Mouse (Mus musculus) forebrain, embryonic 10.5 days (tissue): Measurements from ENCODE around the gene Coq4. TPM values are rescaled to one million over a fixed set of nuclear protein-coding genes. Genes with fewer than 3 reads are reported as not detected.

ENCODE experiments used
- DNase-seq: peaks from one replicate; pipeline ENCODE4 v3.0.0-alpha.2; 2017; ENCODE audit warnings: low spot score; ENCODE audit errors: extremely low spot score
- H3K27ac ChIP-seq: fragments of 300-500 bp; sonication (generic); 2 replicates; pipeline ENCODE4 v1.5.1; 2016; ENCODE audit warnings: mild to moderate bottlenecking
- H3K27me3 ChIP-seq: fragments of 300-500 bp; sonication (generic); 2 replicates; pipeline ENCODE4 v1.6.1; 2016; ENCODE audit warnings: mild to moderate bottlenecking; ENCODE audit not compliant: poor library complexity, severe bottlenecking
- H3K36me3 ChIP-seq: fragments of 300-500 bp; sonication (generic); replicated peaks from 2 replicates; pipeline ENCODE4 v1.6.1; 2016; ENCODE audit warnings: mild to moderate bottlenecking, moderate library complexity
- H3K4me1 ChIP-seq: fragments of 300-500 bp; sonication (generic); 2 replicates; pipeline ENCODE4 v1.6.1; 2016
- H3K4me3 ChIP-seq: fragments of 300-500 bp; sonication (generic); 2 replicates; pipeline ENCODE4 v1.5.1; 2016; ENCODE audit warnings: mild to moderate bottlenecking, moderate library complexity
- H3K9me3 ChIP-seq: fragments of 300-500 bp; sonication (generic); 2 replicates; pipeline ENCODE4 v1.6.1; 2016; ENCODE audit warnings: mild to moderate bottlenecking, moderate library complexity
- WGBS: fragments of 180-500 bp; shearing (Covaris S2); methylation state at CpG from one replicate; pipeline ENCODE4 v1.1.7; 2016; 5-methylcytosine and 5-hydroxymethylcytosine counted together
- polyA plus RNA-seq: library from polyadenylated mRNA; unstranded; fragments of >200 nt; fragmentation: Nextera tagmentation; extraction: Ambion mirVana; gene quantifications from 2 replicates; pipeline ENCODE4 v1.2.1, GENCODE M21; 2016

Gene Coq4
- 44.4 and 47.5 TPM in 2 replicates for polyA plus RNA-seq

DNA sequence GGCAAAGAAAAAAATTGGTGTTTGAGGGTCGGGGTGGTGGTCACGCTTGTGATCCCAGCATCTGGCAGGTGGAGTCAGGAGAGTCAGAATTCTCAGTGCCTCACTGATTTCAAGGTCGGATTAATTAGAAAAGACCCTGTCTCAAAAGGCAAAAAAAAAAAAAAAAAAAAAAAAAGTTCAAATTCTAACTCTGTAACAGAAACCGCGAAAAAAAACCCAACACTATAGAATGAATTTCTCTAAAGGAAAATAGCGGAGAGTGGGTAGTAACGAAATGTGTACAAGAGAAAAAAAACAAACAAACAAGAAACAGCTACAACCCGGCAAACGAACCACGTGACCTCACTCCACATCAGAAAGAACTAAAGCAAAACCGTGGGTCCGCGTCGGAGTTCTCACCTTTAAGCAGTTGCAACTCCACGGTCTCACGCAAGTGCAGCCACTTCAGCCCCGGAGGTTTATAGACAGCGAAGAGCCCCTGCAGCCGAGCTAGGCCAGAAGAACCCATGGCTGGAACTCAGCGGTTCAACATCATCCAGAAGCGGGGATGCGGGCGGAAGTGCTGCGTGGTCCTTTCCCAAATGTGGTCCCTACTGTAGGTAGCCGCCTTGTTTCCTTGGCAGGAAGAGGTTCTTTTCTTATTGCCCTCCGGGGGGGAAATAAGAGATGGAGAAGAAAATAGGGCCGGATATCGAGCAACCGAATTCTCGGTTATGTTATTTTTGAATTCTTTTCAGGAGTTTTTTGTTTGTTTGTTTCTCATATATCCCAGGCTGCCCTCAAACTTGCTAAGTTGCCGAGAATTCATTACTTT is at the start of gene Coq4:
Gene Coq4, plus strand, starts transcription at position 390 of the 814 bp plus-strand sequence.
- peak within 1 kb of the TSS; percentile 88 for H3K4me3 ChIP-seq
- DNase-seq, result peak; percentile 88
- H3K9me3 ChIP-seq, result peaks cover 1% of the 10 kb centered on the region; the same call in 1 of the 2 replicates
- peaks cover 69% of the 10 kb centered on the region for H3K36me3 ChIP-seq
- H3K27me3 ChIP-seq, result no peaks in the 10 kb centered on the region
- H3K27ac ChIP-seq, result peak within 1 kb of the TSS; percentile 88
- WGBS, result 2% methylated on average over 31 of the region's 31 CpGs
- H3K4me1 ChIP-seq, result peaks cover 20% of the 10 kb centered on the region

DNA sequence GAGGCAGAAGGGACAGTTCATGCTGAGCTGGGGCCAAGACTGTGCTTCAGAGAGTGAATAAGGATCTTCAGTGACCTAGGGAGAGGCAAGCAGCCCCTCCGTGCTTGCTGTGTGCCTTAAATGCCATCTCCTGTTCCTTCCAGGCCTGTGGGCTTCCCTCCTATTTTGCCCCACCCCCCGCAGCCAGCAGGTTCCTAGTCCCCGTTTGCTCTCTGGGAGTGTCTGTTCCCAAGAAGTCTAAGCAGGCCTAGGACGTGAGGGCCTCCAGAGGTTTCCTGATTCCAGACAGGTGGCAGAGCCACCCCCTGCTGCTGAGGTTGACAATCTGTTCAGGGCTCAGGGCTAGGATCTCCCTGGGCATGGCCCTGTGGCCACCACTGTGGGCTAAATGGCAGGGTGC is 48.5 kb upstream of the Coq4 start:
- 69% methylated on average over 4 of the region's 4 CpGs for WGBS
- no peak overlapping the region for H3K4me3 ChIP-seq
- no peaks in the 10 kb centered on the region for H3K9me3 ChIP-seq
- no peaks in the 10 kb centered on the region for H3K27me3 ChIP-seq
- no peak for DNase-seq
- peaks cover 69% of the 10 kb centered on the region for H3K36me3 ChIP-seq
- H3K4me1 ChIP-seq, result no peaks in the 10 kb centered on the region
- no peak overlapping the region for H3K27ac ChIP-seq

DNA sequence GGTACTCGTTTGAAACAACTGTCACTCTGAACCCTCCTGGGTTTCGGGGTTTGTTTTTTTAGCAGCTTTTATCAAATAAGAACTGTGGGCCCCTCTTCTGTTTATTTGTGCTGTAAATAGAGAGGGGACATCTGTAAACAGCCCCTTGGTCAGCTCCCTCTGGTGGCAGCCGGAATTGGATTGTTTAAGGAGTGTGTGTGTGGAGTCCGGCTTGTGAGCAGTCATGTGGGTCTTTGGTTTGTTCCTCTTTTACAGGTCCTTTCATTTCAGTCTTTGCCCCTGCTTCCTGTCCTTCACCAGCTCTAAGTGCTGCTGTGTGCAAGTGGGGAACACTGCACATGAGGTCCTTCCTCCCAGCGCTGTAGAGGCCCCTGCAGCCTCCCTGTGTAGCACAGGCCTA is 47.9 kb upstream of the Coq4 start:
- Histone ChIP-seq H3K36me3 (peaks cover 63% of the 10 kb centered on the region), H3K27ac (no peak overlapping the region)
- no peak for DNase-seq

DNA sequence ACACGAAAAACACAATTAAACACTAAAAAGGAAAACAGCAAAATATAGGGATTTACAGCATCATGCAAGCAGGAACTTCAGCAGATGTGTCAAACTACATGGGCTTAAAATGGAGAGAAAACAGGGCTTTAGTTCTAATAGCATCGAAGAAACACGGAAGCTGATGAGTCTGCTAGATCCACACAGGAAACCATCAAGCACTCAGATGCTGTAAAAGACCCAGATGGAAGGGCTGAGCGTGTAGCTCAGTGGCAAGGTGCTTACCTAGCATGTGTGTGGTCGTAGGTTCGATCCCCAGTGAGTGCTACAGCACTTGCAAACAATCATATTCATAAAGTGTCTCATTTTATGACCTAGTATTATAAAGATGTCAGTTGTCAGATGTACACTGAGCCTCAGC is 46.1 kb upstream of the Coq4 start:
- 93% methylated on average over 6 of the region's 6 CpGs for WGBS
- Histone ChIP-seq H3K4me3 (no peak overlapping the region), H3K27ac (no peak overlapping the region), H3K36me3 (peaks cover 45% of the 10 kb centered on the region), H3K9me3 (no peaks in the 10 kb centered on the region), H3K27me3 (peaks cover 15% of the 10 kb centered on the region), H3K4me1 (no peaks in the 10 kb centered on the region)
- no peak for DNase-seq

More for the DNA sequence above, 47.9 kb upstream of the Coq4 start:
- no peaks in the 10 kb centered on the region for H3K9me3 ChIP-seq
- no peaks in the 10 kb centered on the region for H3K4me1 ChIP-seq
- H3K27me3 ChIP-seq, result no peaks in the 10 kb centered on the region
- H3K4me3 ChIP-seq, result no peak overlapping the region
- 82% methylated on average over 5 of the region's 5 CpGs for WGBS

DNA sequence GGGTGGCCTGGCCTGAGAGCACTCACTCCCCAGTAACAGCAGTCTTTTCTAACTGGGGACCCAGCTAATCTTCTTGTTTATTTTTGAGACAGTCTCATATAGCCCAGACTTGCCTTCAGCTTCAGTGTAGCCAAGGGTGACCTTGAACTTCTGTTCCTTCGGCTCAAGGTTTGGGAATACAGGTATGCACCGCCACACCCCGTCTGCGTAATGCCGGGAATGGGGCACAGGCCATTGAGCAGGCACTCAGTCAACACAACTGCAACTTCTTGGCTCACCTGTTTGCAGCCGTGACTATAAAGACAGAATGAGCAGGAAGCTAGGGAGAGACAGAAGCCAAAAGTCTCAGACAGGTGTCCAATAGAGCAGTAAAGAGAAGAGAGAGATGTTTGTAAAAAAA is 43.0 kb upstream of the Coq4 start:
- DNase-seq, result no peak
- Histone ChIP-seq H3K4me3 (no peak overlapping the region), H3K9me3 (no peaks in the 10 kb centered on the region), H3K4me1 (peaks cover 7% of the 10 kb centered on the region), H3K27ac (no peak overlapping the region), H3K36me3 (peaks cover 14% of the 10 kb centered on the region), H3K27me3 (peaks cover 45% of the 10 kb centered on the region)
- WGBS, result 91% methylated on average over 6 of the region's 6 CpGs

DNA sequence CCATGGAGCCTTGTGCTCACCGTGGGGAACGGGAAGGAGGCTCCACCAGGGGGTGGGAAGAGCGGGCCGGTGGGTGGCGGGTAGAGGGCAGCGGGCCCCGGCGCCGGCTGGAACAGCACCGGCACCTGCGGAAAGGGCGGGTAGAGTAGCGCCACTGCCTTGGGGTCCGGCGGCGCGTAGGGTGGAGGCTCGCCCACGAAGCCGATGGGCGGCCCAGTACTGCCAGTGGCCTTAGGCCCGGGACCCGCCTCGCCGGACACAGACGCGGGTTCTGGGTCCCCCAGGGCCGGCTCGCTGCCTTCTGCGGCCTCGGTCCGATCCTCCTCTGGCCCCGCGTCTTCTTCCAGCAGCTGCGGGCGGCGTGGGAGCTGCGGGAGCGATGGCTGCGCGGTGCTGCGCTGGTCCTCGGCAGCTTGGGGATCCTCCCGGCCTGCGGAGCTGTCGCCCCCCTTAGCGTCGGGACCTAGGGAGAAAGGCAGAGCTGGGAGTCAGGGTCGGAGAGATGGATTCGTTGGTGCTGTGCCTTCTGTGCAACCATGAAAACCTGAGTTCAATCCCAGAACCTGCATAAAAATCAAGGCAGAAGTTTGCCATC is 40.0 kb upstream of the Coq4 start:
- H3K27me3 ChIP-seq, result peaks cover 75% of the 10 kb centered on the region
- H3K9me3 ChIP-seq, result 0 out of 2 replicates have a peak, but pooled peaks cover under 1% of the 10 kb centered on the region
- DNase-seq, result no peak
- no peaks in the 10 kb centered on the region for H3K36me3 ChIP-seq
- H3K27ac ChIP-seq, result peak overlapping the region; percentile 49; the same call in 1 of the 2 replicates
- 5% methylated on average over 50 of the region's 50 CpGs for WGBS
- H3K4me3 ChIP-seq, result peak overlapping the region; percentile 49
- peaks cover 22% of the 10 kb centered on the region for H3K4me1 ChIP-seq

DNA sequence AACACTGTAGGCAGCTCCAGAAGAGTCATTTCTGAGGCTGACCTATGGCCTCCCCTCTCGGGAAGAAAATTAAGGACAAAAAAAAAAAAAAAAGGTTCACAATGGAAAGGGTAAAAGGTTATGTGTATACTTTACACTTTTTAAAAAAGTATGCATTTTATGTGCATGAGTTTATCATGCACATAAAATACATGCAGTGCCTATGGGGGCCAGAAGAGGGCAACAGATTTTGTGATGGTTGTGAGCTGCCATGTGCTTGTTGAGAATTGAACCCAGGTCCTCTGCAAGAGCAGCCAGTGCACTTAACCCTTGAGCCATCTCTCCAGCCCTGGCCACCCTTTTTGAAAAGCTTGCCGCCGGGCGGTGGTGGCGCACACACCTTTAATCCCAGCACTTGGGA is 39.4 kb upstream of the Coq4 start:
- WGBS, result 54% methylated on average over 5 of the region's 5 CpGs
- DNase-seq, result no peak
- Histone ChIP-seq H3K9me3 (0 out of 2 replicates have a peak, but pooled peaks cover 4% of the 10 kb centered on the region), H3K27ac (no peak overlapping the region), H3K4me3 (peak overlapping the region; percentile 49; the same call in 1 of the 2 replicates), H3K27me3 (peaks cover 81% of the 10 kb centered on the region), H3K36me3 (no peaks in the 10 kb centered on the region), H3K4me1 (peaks cover 22% of the 10 kb centered on the region)

DNA sequence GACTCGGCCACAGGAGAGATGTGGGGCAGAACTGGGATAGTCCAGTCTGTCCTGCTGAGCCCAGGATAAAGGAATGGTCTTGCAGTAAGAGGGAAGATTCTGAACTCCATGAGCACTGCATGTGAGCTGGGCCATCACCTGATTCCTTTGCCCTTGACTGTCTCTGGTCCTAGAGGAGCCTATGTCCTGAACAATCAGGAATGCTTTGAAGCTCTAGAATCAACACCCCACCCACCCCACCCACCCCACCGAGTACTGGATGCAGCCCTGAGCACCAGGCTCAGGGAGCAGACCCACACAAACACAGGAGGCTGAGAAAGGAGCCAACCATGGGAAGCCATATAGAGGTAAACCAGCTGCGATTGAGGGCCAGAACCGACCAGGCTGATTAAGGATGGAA is 38.8 kb upstream of the Coq4 start:
- WGBS, result 84% methylated on average over 4 of the region's 4 CpGs
- peaks cover 88% of the 10 kb centered on the region for H3K27me3 ChIP-seq
- DNase-seq, result no peak

DNA sequence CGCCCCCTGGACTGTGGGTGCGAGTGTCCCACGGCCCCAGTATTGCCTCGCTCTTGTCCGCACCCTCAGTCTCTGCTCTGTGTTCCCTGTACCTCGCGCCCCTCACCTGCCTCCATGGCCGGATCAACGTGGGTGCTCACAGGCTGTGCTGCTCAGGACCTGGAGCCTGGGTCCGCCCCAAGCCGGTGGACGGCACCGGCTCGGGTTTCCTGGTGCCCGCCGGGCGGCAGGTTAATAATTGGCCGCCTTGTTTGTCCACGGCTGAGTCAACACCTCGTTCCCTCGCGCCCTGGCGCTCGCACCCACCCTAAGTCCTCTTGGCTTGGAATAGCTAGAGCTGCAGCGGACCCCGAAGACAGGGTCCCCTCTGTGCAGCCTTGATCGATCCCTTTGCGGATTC is 35.8 kb upstream of the Coq4 start, which contains the start of gene Gm13420:
Gene Gm13420, minus strand, starts transcription at position 189 of the 400 bp plus-strand sequence.
- Histone ChIP-seq H3K27me3 (peaks cover 76% of the 10 kb centered on the region), H3K27ac (no peak within 1 kb of the TSS), H3K4me3 (peak within 1 kb of the TSS; percentile 37), H3K9me3 (0 out of 2 replicates have a peak, but pooled peaks cover 4% of the 10 kb centered on the region), H3K4me1 (peaks cover 22% of the 10 kb centered on the region), H3K36me3 (no peaks in the 10 kb centered on the region)
- no peak for DNase-seq
- 5% methylated on average over 28 of the region's 28 CpGs for WGBS

More for the DNA sequence above, 38.8 kb upstream of the Coq4 start:
- Histone ChIP-seq H3K9me3 (0 out of 2 replicates have a peak, but pooled peaks cover 4% of the 10 kb centered on the region), H3K4me3 (no peak overlapping the region), H3K36me3 (no peaks in the 10 kb centered on the region), H3K4me1 (peaks cover 22% of the 10 kb centered on the region), H3K27ac (no peak overlapping the region)

DNA sequence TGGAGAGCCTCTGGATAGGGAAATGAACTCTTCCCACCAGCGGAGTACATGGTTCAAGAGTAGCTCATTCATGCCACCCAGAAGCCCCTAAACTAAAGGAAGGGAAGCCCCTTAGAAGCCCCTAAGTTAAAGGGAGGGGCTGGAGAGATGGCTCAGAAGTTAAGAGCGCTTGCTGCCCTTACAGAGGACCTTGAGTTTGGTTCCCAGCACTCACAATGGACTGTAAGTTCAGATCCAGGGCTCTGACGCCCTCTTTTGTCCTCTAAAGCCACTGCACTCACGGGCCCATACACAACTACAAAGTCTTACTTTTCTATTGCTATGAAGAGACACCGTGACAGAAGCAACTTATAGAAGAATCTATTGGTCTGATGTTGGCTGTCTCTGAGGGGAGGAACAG is 34.9 kb upstream of the Coq4 start:
- no peak overlapping the region for H3K4me3 ChIP-seq
- H3K36me3 ChIP-seq, result no peaks in the 10 kb centered on the region
- WGBS, result 91% methylated on average over 5 of the region's 5 CpGs
- H3K27me3 ChIP-seq, result peaks cover 67% of the 10 kb centered on the region
- H3K4me1 ChIP-seq, result peaks cover 17% of the 10 kb centered on the region
- no peak overlapping the region for H3K27ac ChIP-seq
- H3K9me3 ChIP-seq, result 0 out of 2 replicates have a peak, but pooled peaks cover 4% of the 10 kb centered on the region
- DNase-seq, result no peak

DNA sequence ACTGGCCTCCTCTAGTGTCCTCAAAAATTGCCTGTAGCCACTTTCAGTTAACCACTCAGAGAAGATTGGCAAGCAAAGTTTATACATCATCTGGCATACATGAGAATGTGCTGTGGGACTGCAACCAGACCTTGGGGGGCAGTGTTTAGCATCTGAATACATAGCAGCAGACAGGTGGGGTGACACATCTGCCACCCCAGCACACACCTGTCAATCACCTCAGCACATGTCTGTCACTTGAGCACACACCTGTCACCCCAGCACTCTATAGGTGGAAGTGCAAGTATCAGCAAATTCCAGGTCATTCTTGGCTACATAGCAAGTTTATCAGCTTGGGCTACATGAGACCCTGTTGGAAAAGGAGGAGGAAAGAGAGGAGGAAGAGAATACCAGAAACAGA is 31.6 kb upstream of the Coq4 start:
- H3K36me3 ChIP-seq, result no peaks in the 10 kb centered on the region
- H3K4me1 ChIP-seq, result peaks cover 12% of the 10 kb centered on the region
- H3K4me3 ChIP-seq, result no peak overlapping the region
- peaks cover 34% of the 10 kb centered on the region for H3K27me3 ChIP-seq
- 0 out of 2 replicates have a peak, but pooled peaks cover 4% of the 10 kb centered on the region for H3K9me3 ChIP-seq
- no peak overlapping the region for H3K27ac ChIP-seq
- DNase-seq, result no peak

DNA sequence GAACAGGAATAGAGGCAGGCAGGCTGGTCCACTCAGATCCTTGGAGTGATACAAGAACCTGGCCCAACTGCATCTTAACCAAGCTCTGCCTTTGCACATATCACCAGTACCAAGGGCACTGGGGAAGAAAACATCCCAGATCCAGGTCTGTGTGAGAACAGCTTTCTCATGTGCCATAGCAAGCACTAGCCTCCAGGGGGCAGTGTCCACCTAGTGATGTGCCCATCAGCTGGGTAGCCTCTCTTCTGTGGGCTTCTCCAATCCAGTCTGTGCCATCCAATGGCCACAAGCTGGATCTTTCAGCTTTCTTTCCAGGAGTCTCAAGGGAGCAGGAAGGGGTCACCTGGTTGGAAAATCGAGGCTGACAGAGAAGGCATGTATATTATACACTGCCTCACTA is 22.5 kb upstream of the Coq4 start:
- peak; percentile 71 for DNase-seq
- 2% methylated on average over 1 of the region's 1 CpGs for WGBS
- Histone ChIP-seq H3K9me3 (no peaks in the 10 kb centered on the region), H3K4me3 (no peak overlapping the region), H3K27me3 (peaks cover 20% of the 10 kb centered on the region), H3K4me1 (no peaks in the 10 kb centered on the region), H3K36me3 (no peaks in the 10 kb centered on the region), H3K27ac (no peak overlapping the region)
